Mouse (Mus musculus): ENCODE measurements around the gene Fermt2. TPM values are rescaled to one million over a fixed set of nuclear protein-coding genes. Genes with fewer than 3 reads are reported as not detected.
"Not testable (repeated sequence)": the region's sequence is repeated elsewhere in the genome, so short reads cannot be mapped to it uniquely, and the experiment has no call there.

Fermt2 gene
- polyA plus RNA-seq, 1 experiment from 2014 or later = 206 TPM

DNA sequence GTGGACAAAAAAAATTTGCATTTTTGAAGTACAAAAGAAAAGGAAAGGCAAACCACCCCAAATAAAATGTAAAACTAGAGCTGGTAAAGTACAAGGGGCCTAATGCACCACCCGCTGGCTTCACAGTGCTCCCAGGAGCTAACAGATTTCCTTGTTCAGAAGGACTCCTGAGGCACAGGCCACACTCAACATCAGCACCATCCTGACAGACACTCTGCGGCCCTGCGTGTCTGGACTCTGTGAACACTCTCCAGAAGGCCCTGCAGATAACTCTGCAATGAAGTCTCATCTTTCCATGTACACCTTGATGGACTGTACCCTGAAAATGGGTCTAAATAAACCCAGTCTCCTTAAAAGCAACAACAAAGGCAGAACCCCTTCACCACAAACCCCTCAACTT, 22.5 kb downstream of the Fermt2 start:
- Histone ChIP-seq H3K4me1 (replicated peaks) (peaks cover 60% of the 10 kb centered on the region), H3K9ac (no peak overlapping the region; the same call in 1 of the 2 replicates), H3K27ac (ENCODE audit: poor library complexity, severe bottlenecking) (peak overlapping the region; percentile 60), H3K4me2 (no peak overlapping the region), H3K4me3 (no peak overlapping the region), H3K9me3 (replicated peaks) (no peaks in the 10 kb centered on the region), H3K36me3 (peaks cover 37% of the 10 kb centered on the region), H3K27me3 (replicated peaks) (no peaks in the 10 kb centered on the region)
- 53% methylated on average over 3 of the region's 3 CpGs for WGBS
- ATAC-seq (ENCODE audit: insufficient number of reproducible peaks, low FRiP score) = no peak

DNA sequence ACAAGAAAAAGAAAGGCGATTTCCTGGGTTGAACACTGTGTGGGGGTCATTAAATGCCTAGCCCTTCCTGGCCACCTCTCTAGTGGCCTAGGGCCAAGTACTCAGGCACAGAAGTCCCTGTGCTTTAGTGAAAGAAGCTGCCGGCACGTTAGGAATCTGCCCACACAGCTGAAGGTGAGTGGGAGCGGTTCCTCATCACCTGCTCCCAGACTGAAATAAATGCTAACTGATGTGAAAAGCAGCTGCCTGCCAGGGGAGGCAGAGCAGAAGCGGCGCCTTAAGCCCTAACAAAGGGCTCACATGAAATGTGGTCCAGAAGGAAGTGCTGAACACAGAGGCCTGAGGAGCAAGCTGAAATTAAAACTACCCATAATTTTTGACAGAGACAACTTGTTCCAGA, 22.9 kb downstream of the Fermt2 start:
- ATAC-seq (ENCODE audit: insufficient number of reproducible peaks, low FRiP score) = no peak
- H3K27me3 ChIP-seq (replicated peaks) = no peaks in the 10 kb centered on the region
- peaks cover 55% of the 10 kb centered on the region for H3K4me1 ChIP-seq (replicated peaks)
- H3K9me3 ChIP-seq (replicated peaks) = no peaks in the 10 kb centered on the region
- peaks cover 37% of the 10 kb centered on the region for H3K36me3 ChIP-seq
- H3K4me3 ChIP-seq = no peak overlapping the region
- peak overlapping the region; percentile 60 for H3K27ac ChIP-seq (ENCODE audit: poor library complexity, severe bottlenecking)
- 26% methylated on average over 6 of the region's 6 CpGs for WGBS
- H3K9ac ChIP-seq = no peak overlapping the region
- no peak overlapping the region for H3K4me2 ChIP-seq

DNA sequence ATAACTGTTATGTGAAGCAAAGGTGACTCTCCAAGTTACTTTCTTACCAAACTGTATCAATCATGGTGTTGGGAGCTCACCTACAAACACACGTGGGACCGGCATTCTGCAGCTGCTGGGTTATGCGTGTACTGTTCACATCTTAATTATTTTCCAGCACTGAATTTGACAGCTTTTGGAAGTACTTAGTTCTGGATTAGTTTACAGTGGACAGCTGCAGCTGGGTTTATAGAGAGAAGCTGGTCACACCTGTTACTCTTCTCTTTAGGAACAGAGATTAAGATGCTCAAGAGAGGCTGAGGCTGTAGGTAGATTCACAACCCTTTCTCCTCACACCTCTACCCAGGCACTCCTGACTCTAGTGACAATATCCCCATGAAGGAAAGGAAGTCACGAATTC, 23.8 kb downstream of the Fermt2 start:
- H3K9me3 ChIP-seq (replicated peaks) = no peaks in the 10 kb centered on the region
- H3K4me3 ChIP-seq = no peak overlapping the region
- WGBS = 92% methylated on average over 4 of the region's 4 CpGs
- H3K4me2 ChIP-seq = no peak overlapping the region
- H3K4me1 ChIP-seq (replicated peaks) = peaks cover 49% of the 10 kb centered on the region
- no peaks in the 10 kb centered on the region for H3K27me3 ChIP-seq (replicated peaks)
- peaks cover 37% of the 10 kb centered on the region for H3K36me3 ChIP-seq
- H3K9ac ChIP-seq = no peak overlapping the region
- no peak overlapping the region for H3K27ac ChIP-seq (ENCODE audit: poor library complexity, severe bottlenecking)
- ATAC-seq (ENCODE audit: insufficient number of reproducible peaks, low FRiP score) = no peak

DNA sequence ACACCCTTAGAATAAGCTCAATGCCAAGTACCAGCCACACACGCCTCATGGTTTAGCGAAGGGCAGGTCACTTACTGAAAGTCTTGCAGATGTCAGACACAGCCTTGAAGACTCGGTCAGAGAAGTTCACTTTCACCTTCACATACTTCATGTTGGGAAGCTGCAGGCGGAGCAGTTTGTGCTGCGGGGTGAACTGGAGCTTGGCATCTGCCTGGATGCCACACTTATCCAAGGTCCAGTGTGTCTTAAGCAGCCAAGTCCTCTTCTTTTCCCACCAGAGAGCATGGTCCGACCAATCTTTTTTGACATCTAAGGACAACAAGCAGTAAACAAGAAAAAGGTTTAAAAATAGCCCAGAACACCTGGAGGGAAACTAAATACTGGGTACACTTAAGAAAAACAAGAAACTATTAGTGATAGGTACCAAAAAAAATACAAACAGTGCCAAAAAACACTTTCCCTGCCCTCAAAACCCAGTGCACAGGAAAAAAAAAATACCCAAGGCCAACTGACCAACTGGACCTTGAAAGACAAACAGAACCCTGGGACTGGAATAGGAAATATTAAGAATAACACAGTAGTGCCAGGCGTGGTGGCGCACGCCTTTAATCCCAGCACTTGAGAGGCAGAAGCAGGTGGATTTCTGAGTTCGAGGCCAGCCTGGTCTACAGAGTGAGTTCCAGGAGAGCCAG, 25.4 kb downstream of the Fermt2 start:
- H3K4me3 ChIP-seq = no peak overlapping the region
- no peak for ATAC-seq (ENCODE audit: insufficient number of reproducible peaks, low FRiP score)
- H3K27me3 ChIP-seq (replicated peaks) = no peaks in the 10 kb centered on the region
- H3K4me1 ChIP-seq (replicated peaks) = peaks cover 48% of the 10 kb centered on the region
- peaks cover 45% of the 10 kb centered on the region for H3K36me3 ChIP-seq
- no peak overlapping the region for H3K27ac ChIP-seq (ENCODE audit: poor library complexity, severe bottlenecking)
- no peak overlapping the region for H3K4me2 ChIP-seq
- H3K9ac ChIP-seq = no peak overlapping the region
- no peaks in the 10 kb centered on the region for H3K9me3 ChIP-seq (replicated peaks)
- WGBS = 83% methylated on average over 10 of the region's 10 CpGs

DNA sequence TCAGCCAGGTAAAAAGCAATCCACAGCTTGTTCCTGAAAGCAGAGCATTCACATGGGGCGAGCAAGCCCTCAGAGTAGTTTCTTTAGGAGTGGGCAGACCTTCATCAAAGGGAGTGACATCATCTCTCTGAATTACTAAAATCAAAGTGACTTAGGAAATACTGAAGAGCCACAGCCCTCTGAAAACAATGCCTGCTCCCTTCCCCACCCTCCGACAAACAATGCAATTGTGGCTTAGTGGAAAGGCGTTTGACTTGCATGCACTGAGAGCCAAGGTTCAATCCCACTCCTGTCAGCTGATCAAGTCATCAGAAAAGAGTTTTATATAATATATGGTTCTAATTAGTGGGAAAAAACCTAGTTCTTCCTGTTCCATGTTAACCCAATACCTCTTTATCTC, 26.0 kb downstream of the Fermt2 start:
- 71% methylated on average over 3 of the region's 3 CpGs for WGBS
- Histone ChIP-seq H3K9ac (no peak overlapping the region), H3K36me3 (peaks cover 48% of the 10 kb centered on the region)

DNA sequence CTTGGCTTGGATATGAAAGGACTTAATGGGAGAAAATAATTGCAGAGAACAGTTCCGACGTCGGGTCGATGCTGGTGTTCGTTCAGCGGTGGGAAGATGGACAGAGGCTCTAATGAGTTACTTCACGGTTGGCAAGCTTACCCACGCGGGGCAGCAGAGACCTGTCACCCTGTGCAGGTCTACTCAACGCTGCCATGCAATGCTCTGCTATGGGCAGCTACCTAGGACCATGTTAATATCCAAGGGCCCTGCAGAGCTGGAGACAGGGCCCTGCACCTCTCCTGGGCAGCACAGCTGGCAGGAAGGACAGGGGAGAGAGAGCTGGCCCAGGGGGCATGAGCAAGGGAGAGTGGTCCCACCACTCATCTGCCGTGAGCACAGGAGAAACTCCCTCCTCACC, 29.9 kb downstream of the Fermt2 start:
- ATAC-seq (ENCODE audit: insufficient number of reproducible peaks, low FRiP score) = no peak
- Histone ChIP-seq H3K36me3 (peaks cover 69% of the 10 kb centered on the region), H3K9me3 (replicated peaks) (no peaks in the 10 kb centered on the region), H3K9ac (no peak overlapping the region), H3K4me2 (no peak overlapping the region), H3K27me3 (replicated peaks) (no peaks in the 10 kb centered on the region), H3K4me1 (replicated peaks) (peaks cover 19% of the 10 kb centered on the region), H3K4me3 (no peak overlapping the region), H3K27ac (ENCODE audit: poor library complexity, severe bottlenecking) (peak overlapping the region; percentile 40; the same call in 1 of the 2 replicates)
- WGBS = 89% methylated on average over 11 of the region's 11 CpGs

More for the DNA sequence above, 26.0 kb downstream of the Fermt2 start:
- Histone ChIP-seq H3K4me1 (replicated peaks) (peaks cover 47% of the 10 kb centered on the region), H3K27me3 (replicated peaks) (no peaks in the 10 kb centered on the region), H3K9me3 (replicated peaks) (no peaks in the 10 kb centered on the region), H3K4me2 (no peak overlapping the region), H3K27ac (ENCODE audit: poor library complexity, severe bottlenecking) (no peak overlapping the region), H3K4me3 (no peak overlapping the region)
- no peak for ATAC-seq (ENCODE audit: insufficient number of reproducible peaks, low FRiP score)

DNA sequence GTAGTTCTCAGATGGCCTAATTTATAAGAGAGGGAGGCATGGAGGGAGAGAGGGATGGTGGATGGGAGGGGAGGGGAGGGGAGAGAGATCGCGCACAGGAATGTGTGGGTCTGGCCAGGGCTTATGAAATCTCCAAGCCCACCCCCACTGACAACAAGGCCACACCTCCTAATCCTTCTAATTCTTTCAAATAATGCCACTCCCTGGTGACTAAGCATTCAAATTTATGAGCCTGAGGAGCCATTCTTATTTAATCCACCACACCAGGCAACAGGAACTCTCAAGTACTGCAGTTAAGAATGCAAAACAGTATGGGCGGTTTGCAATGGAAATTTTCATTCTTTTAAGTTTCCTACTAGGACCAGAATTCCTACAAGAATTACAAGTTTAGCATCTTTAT, 32.8 kb downstream of the Fermt2 start:
- peaks cover 57% of the 10 kb centered on the region for H3K36me3 ChIP-seq
- no peak overlapping the region for H3K4me2 ChIP-seq
- no peak overlapping the region for H3K9ac ChIP-seq
- no peaks in the 10 kb centered on the region for H3K27me3 ChIP-seq (replicated peaks)
- no peak overlapping the region for H3K4me3 ChIP-seq
- H3K9me3 ChIP-seq (replicated peaks) = no peaks in the 10 kb centered on the region
- no peak overlapping the region for H3K27ac ChIP-seq (ENCODE audit: poor library complexity, severe bottlenecking)
- no peak for ATAC-seq (ENCODE audit: insufficient number of reproducible peaks, low FRiP score)
- 90% methylated on average over 3 of the region's 3 CpGs for WGBS
- peaks cover 25% of the 10 kb centered on the region for H3K4me1 ChIP-seq (replicated peaks)

DNA sequence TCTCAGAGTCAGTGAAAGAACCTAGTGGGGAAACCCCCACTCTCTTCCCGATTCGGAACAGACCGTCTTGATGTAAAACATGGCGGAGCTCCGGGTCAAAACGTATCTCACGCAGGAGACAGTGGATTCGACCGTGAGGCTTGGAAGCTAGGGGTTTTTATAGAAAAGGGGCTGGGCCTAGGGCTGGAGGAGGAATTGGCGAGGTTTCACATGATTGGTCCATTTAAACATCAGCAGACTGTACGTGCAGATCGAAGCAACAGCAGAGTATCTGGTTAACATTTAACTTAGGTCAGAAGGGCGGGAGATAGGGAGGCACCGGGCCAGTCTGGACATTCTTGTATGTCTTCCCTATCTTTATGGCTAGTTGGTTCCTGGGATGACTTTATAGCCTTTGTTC, 34.1 kb downstream of the Fermt2 start:
- H3K36me3 ChIP-seq = peaks cover 57% of the 10 kb centered on the region
- 86% methylated on average over 14 of the region's 14 CpGs for WGBS
- H3K4me1 ChIP-seq (replicated peaks) = peaks cover 31% of the 10 kb centered on the region
- not testable (repeated sequence) for H3K27ac ChIP-seq (ENCODE audit: poor library complexity, severe bottlenecking); ATAC-seq (ENCODE audit: insufficient number of reproducible peaks, low FRiP score); H3K4me3 ChIP-seq; H3K9ac ChIP-seq; H3K9me3 ChIP-seq (replicated peaks); H3K4me2 ChIP-seq; H3K27me3 ChIP-seq (replicated peaks)

DNA sequence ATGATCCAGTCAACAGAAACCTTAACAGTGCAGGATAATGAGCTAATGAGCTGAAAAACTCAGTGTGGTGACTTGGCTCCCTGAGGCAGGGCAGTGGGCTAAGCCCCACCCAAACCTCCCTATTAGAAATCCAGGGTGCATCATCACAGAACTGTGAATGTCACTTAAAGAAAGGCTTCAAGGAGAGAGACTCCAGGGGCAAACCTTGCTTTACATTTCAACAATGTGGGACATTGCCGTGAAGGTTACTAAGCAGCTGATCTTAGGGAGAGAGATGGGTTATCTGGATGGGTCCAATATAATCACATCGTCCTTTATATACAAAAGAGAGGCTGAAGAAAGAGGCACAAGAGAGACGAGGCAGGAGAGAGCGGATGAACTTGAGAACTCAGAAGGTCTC, 36.0 kb downstream of the Fermt2 start:
- H3K4me2 ChIP-seq = no peak overlapping the region
- H3K9ac ChIP-seq = no peak overlapping the region
- peaks cover 48% of the 10 kb centered on the region for H3K36me3 ChIP-seq
- H3K27ac ChIP-seq (ENCODE audit: poor library complexity, severe bottlenecking) = no peak overlapping the region
- ATAC-seq (ENCODE audit: insufficient number of reproducible peaks, low FRiP score) = no peak
- H3K4me3 ChIP-seq = no peak overlapping the region
- 83% methylated on average over 4 of the region's 4 CpGs for WGBS
- H3K4me1 ChIP-seq (replicated peaks) = peaks cover 22% of the 10 kb centered on the region
- no peaks in the 10 kb centered on the region for H3K9me3 ChIP-seq (replicated peaks)
- H3K27me3 ChIP-seq (replicated peaks) = no peaks in the 10 kb centered on the region

DNA sequence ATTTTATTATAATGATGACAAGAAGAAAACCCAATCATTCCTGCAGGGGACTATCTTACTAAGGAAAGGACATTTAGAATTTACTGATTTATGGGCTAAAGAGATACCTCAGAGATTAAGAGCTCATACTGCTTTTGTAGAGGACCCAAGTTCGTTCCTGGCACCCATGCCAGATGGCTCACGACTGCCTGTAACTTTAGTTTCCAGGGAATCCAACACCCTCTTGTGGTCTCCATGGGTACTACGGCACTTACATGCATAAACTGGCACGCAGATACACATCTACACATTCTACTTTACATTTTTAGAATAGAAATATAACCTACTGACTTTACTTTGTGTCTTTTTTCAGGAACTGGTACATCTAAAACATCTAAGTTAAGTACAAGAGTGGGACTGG, 37.2 kb downstream of the Fermt2 start:
- no peak overlapping the region for H3K4me3 ChIP-seq
- H3K4me1 ChIP-seq (replicated peaks) = peaks cover 22% of the 10 kb centered on the region
- no peak overlapping the region for H3K4me2 ChIP-seq
- 89% methylated on average over 4 of the region's 4 CpGs for WGBS
- no peak overlapping the region for H3K9ac ChIP-seq
- H3K9me3 ChIP-seq (replicated peaks) = no peaks in the 10 kb centered on the region
- H3K27me3 ChIP-seq (replicated peaks) = no peaks in the 10 kb centered on the region
- no peak for ATAC-seq (ENCODE audit: insufficient number of reproducible peaks, low FRiP score)
- peaks cover 36% of the 10 kb centered on the region for H3K36me3 ChIP-seq
- peak overlapping the region; percentile 62; the same call in 1 of the 2 replicates for H3K27ac ChIP-seq (ENCODE audit: poor library complexity, severe bottlenecking)

DNA sequence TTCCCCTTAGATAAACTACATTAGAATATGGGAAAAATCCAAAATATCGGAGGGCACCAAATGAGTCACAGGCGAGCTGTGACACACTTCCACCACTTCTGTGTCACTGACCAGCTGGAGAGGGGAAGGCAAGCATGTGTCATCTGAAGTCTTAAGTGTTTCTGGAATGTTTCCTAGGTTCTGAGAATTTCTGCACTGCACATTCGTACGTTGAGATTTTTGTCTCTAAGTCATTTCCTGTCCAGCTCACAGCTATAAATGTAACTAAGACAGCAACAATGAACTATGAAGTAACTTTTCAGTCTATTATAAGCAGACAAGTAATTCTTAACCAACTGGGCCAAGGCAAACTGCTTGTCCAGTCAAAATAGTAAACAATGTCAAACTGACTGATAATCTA, 37.9 kb downstream of the Fermt2 start:
- peak overlapping the region; percentile 62 for H3K27ac ChIP-seq (ENCODE audit: poor library complexity, severe bottlenecking)
- peaks cover 22% of the 10 kb centered on the region for H3K4me1 ChIP-seq (replicated peaks)
- no peak overlapping the region for H3K4me2 ChIP-seq
- no peak for ATAC-seq (ENCODE audit: insufficient number of reproducible peaks, low FRiP score)
- H3K9me3 ChIP-seq (replicated peaks) = no peaks in the 10 kb centered on the region
- WGBS = 40% methylated on average over 4 of the region's 4 CpGs
- H3K36me3 ChIP-seq = peaks cover 36% of the 10 kb centered on the region
- H3K9ac ChIP-seq = no peak overlapping the region
- H3K27me3 ChIP-seq (replicated peaks) = no peaks in the 10 kb centered on the region
- no peak overlapping the region for H3K4me3 ChIP-seq

DNA sequence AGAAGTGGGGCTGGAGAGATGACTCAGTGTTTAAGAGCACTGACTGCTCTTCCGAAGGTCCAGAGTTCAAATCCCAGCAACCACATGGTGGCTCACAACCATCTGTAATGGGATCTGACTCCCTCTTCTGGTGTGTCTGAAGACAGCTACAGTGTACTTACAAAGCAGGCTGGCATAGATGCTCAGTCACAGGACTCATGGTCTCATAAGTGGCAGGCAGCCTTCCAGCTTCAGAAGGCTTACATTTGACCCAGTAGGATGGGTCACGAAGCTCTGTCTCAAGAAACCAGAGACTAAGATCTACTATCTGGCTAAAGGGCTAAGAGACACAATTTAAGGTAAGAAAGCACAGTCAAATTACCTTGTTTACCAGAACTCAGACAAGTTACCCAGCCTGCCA, 42.7 kb downstream of the Fermt2 start:
- not testable (repeated sequence) for H3K27ac ChIP-seq (ENCODE audit: poor library complexity, severe bottlenecking); H3K9ac ChIP-seq; H3K9me3 ChIP-seq (replicated peaks); ATAC-seq (ENCODE audit: insufficient number of reproducible peaks, low FRiP score); H3K27me3 ChIP-seq (replicated peaks); H3K4me3 ChIP-seq; H3K4me2 ChIP-seq
- 90% methylated on average over 2 of the region's 2 CpGs for WGBS
- Histone ChIP-seq H3K4me1 (replicated peaks) (peaks cover 16% of the 10 kb centered on the region), H3K36me3 (peaks cover 39% of the 10 kb centered on the region)
